Mouse (Mus musculus) erythroblast, embryonic 14.5 days (primary cell): ENCODE results near the gene Mbd3.

Source experiments
- GATA1 ChIP-seq: IDR thresholded peaks from 2 replicates; pipeline ENCODE4 v1.6.1; 2012; ENCODE audit warnings: low read length, inconsistent platforms, mixed read lengths
- TAL1 ChIP-seq: IDR thresholded peaks from 3 replicates; pipeline ENCODE4 v1.6.1; 2012; ENCODE audit warnings: low read length, inconsistent platforms, mixed read lengths

GRCm38 (mm10) chr10:80356737-80357136 lies 42.6 kb downstream of the Mbd3 start:
- TF ChIP-seq GATA1 (no peak), TAL1 (no peak)
